Mouse (Mus musculus): ENCODE measurements at regions not wholly inside any gene's neighbourhood (a gene's known extent, or its start where the extent isn't known, plus 50 kb on each side); places are given as distances from the start of the nearest gene placed in this dataset.

DNA sequence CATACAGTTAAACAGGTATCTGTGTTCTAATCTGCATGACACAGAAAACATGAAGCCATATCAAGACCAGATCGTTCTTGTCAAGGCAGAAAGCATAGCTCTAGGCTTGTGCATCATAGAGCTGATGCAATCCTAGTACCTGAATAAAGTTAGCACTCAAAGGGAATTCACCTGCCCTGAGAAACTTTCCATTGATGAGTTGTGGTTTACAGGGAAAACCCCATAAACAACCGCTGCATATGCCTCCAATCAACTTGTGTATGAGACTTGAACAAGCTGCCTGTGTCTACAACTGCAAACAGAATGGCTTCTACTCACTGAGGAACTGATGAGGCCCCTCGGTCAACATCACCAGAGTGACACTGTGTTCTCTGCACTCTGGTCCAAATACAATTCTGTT, 130.6 kb upstream of the Steap4 start:
- DNase-seq (ENCODE audit: low read depth, low spot score): no peak
- in situ Hi-C loops (cut with MboI; ENCODE audit: low sequenced_read_pairs in 2 of 2, unreplicated experiment in 2 of 2): no loop called here
- H3K9me3 ChIP-seq (ENCODE audit: control insufficient read depth, insufficient read depth, low read depth, low read length): no peaks in the 10 kb centered on the region
- H3K27ac ChIP-seq (ENCODE audit: insufficient read depth, low read depth, low read length, poor library complexity, severe bottlenecking): no peak overlapping the region
- H3K4me1 ChIP-seq (ENCODE audit: control insufficient read depth in 2 of 2, insufficient read depth in 2 of 2, low read length in 2 of 2, poor library complexity in 1 of 2): no peaks in the 10 kb centered on the region
- no peaks in the 10 kb centered on the region for H3K36me3 ChIP-seq (ENCODE audit: control insufficient read depth, insufficient read depth, low read length, poor library complexity, severe bottlenecking)
- H3K4me3 ChIP-seq (ENCODE audit: insufficient read depth in 1 of 2, low read depth in 1 of 2, low read length in 2 of 2, poor library complexity in 1 of 2, severe bottlenecking in 1 of 2): no peak overlapping the region
- TF ChIP-seq CHD2 (IDR thresholded peaks at IDR 0.05; ENCODE audit: low read depth, low read length) (no peak), ZC3H11A (IDR thresholded peaks at IDR 0.05; ENCODE audit: borderline replicate concordance, low read depth, low read length) (no peak), ZNF384 (IDR thresholded peaks at IDR 0.05; ENCODE audit: low read depth, low read length) (no peak), HCFC1 (IDR thresholded peaks at IDR 0.05; ENCODE audit: borderline replicate concordance, insufficient read depth, low read length) (no peak), MAFK (IDR thresholded peaks at IDR 0.05; ENCODE audit: insufficient read depth, low read depth, low read length) (no peak)
- no peak overlapping the region for H3K9ac ChIP-seq (ENCODE audit: insufficient read depth, low read depth, low read length, poor library complexity, severe bottlenecking)

DNA sequence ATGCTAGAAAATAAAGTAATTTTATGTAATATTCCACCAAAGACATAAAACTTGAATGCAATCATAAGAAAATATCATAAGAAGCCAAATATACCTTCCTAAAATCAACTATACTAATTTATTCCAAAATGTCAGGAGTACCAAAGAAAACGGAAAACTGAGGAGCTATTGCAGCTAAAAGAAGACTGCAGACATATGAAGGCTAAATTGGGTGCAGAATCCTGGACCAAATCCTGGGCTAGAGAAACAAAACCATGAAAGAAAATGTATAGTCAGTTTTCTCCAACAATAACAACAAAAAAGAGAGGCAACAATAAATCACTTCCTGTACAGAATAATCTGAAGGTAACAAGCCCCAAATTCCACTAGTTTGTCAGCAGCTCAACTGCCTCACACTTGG, 126.4 kb upstream of the Steap4 start:
- Histone ChIP-seq H3K36me3 (ENCODE audit: control insufficient read depth, insufficient read depth, low read length, poor library complexity, severe bottlenecking) (no peaks in the 10 kb centered on the region), H3K27ac (ENCODE audit: insufficient read depth, low read depth, low read length, poor library complexity, severe bottlenecking) (no peak overlapping the region), H3K9ac (ENCODE audit: insufficient read depth, low read depth, low read length, poor library complexity, severe bottlenecking) (no peak overlapping the region), H3K9me3 (ENCODE audit: control insufficient read depth, insufficient read depth, low read depth, low read length) (no peaks in the 10 kb centered on the region), H3K4me3 (ENCODE audit: insufficient read depth in 1 of 2, low read depth in 1 of 2, low read length in 2 of 2, poor library complexity in 1 of 2, severe bottlenecking in 1 of 2) (no peak overlapping the region), H3K4me1 (ENCODE audit: control insufficient read depth in 2 of 2, insufficient read depth in 2 of 2, low read length in 2 of 2, poor library complexity in 1 of 2) (no peaks in the 10 kb centered on the region)
- in situ Hi-C loops (cut with MboI; ENCODE audit: low sequenced_read_pairs in 2 of 2, unreplicated experiment in 2 of 2): no loop called here
- no peak for TF ChIP-seq CHD2 (IDR thresholded peaks at IDR 0.05; ENCODE audit: low read depth, low read length)
- TF ChIP-seq HCFC1 (IDR thresholded peaks at IDR 0.05; ENCODE audit: borderline replicate concordance, insufficient read depth, low read length): no peak
- no peak for TF ChIP-seq MAFK (IDR thresholded peaks at IDR 0.05; ENCODE audit: insufficient read depth, low read depth, low read length)
- TF ChIP-seq ZNF384 (IDR thresholded peaks at IDR 0.05; ENCODE audit: low read depth, low read length): no peak
- TF ChIP-seq ZC3H11A (IDR thresholded peaks at IDR 0.05; ENCODE audit: borderline replicate concordance, low read depth, low read length): no peak
- no peak for DNase-seq (ENCODE audit: low read depth, low spot score)

DNA sequence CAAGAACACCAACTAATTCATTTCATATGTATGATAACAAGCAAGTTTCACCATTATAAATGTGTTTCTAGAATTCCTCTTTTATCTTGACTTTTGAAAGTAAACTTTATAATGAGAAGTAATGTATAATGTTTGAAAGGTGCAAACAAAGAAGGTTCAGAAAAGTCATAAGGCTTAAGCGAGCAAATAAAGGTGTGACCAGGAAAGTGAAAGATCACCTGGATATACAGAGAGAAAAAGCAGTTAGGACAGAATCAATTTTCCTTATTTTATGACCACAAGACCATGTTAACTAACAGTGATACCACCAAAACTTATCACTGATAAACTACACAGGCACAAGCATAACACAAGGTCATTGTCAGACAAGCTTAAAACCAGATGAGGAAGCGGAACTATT, 97.2 kb upstream of the Steap4 start:
- Histone ChIP-seq H3K9me3 (ENCODE audit: control insufficient read depth, insufficient read depth, low read depth, low read length) (no peaks in the 10 kb centered on the region), H3K4me3 (ENCODE audit: insufficient read depth in 1 of 2, low read depth in 1 of 2, low read length in 2 of 2, poor library complexity in 1 of 2, severe bottlenecking in 1 of 2) (no peak overlapping the region), H3K9ac (ENCODE audit: insufficient read depth, low read depth, low read length, poor library complexity, severe bottlenecking) (no peak overlapping the region), H3K36me3 (ENCODE audit: control insufficient read depth, insufficient read depth, low read length, poor library complexity, severe bottlenecking) (no peaks in the 10 kb centered on the region), H3K27ac (ENCODE audit: insufficient read depth, low read depth, low read length, poor library complexity, severe bottlenecking) (no peak overlapping the region), H3K4me1 (ENCODE audit: control insufficient read depth in 2 of 2, insufficient read depth in 2 of 2, low read length in 2 of 2, poor library complexity in 1 of 2) (no peaks in the 10 kb centered on the region)
- DNase-seq (ENCODE audit: low read depth, low spot score): no peak
- in situ Hi-C loops (cut with MboI; ENCODE audit: low sequenced_read_pairs in 2 of 2, unreplicated experiment in 2 of 2): no loop called here
- TF ChIP-seq ZC3H11A (IDR thresholded peaks at IDR 0.05; ENCODE audit: borderline replicate concordance, low read depth, low read length) (no peak), MAFK (IDR thresholded peaks at IDR 0.05; ENCODE audit: insufficient read depth, low read depth, low read length) (no peak), ZNF384 (IDR thresholded peaks at IDR 0.05; ENCODE audit: low read depth, low read length) (no peak), HCFC1 (IDR thresholded peaks at IDR 0.05; ENCODE audit: borderline replicate concordance, insufficient read depth, low read length) (no peak), CHD2 (IDR thresholded peaks at IDR 0.05; ENCODE audit: low read depth, low read length) (no peak)

DNA sequence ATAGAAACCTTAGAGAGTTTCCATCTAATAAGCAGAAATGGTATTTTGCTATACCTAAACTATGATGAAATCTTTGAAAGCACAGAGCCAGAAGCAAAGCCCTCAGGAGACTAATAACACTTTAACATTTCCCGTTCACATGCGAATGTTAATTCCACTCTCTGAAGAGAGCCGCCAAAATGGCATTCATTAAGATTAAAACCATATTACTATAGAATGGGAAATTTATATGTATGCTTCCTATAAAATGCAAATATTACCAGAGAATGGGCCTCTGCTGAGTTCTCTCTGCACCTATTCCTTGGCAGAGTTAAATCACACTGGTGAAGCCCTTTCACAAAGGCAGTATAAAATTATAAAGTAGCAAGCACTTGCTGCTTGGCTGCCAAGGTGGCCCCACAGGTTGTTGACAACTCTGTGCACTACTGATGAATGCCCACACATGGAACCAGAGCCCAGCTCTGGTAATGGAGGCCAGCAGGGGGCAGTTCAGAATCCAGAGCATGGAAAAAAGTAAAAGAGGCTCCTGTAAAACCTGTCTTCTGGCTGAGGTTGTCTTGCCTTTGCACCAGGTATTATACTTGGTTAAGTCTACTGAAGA, 94.1 kb upstream of the Steap4 start:
- H3K36me3 ChIP-seq (ENCODE audit: control insufficient read depth, insufficient read depth, low read length, poor library complexity, severe bottlenecking): no peaks in the 10 kb centered on the region
- TF ChIP-seq ZNF384 (IDR thresholded peaks at IDR 0.05; ENCODE audit: low read depth, low read length) (no peak), CHD2 (IDR thresholded peaks at IDR 0.05; ENCODE audit: low read depth, low read length) (no peak), ZC3H11A (IDR thresholded peaks at IDR 0.05; ENCODE audit: borderline replicate concordance, low read depth, low read length) (no peak), HCFC1 (IDR thresholded peaks at IDR 0.05; ENCODE audit: borderline replicate concordance, insufficient read depth, low read length) (no peak), MAFK (IDR thresholded peaks at IDR 0.05; ENCODE audit: insufficient read depth, low read depth, low read length) (no peak)
- no peak overlapping the region for H3K9ac ChIP-seq (ENCODE audit: insufficient read depth, low read depth, low read length, poor library complexity, severe bottlenecking)
- no peak overlapping the region for H3K4me3 ChIP-seq (ENCODE audit: insufficient read depth in 1 of 2, low read depth in 1 of 2, low read length in 2 of 2, poor library complexity in 1 of 2, severe bottlenecking in 1 of 2)
- H3K9me3 ChIP-seq (ENCODE audit: control insufficient read depth, insufficient read depth, low read depth, low read length): no peaks in the 10 kb centered on the region
- H3K4me1 ChIP-seq (ENCODE audit: control insufficient read depth in 2 of 2, insufficient read depth in 2 of 2, low read length in 2 of 2, poor library complexity in 1 of 2): no peaks in the 10 kb centered on the region
- no peak for DNase-seq (ENCODE audit: low read depth, low spot score)
- in situ Hi-C loops (cut with MboI; ENCODE audit: low sequenced_read_pairs in 2 of 2, unreplicated experiment in 2 of 2): no loop called here
- no peak overlapping the region for H3K27ac ChIP-seq (ENCODE audit: insufficient read depth, low read depth, low read length, poor library complexity, severe bottlenecking)

DNA sequence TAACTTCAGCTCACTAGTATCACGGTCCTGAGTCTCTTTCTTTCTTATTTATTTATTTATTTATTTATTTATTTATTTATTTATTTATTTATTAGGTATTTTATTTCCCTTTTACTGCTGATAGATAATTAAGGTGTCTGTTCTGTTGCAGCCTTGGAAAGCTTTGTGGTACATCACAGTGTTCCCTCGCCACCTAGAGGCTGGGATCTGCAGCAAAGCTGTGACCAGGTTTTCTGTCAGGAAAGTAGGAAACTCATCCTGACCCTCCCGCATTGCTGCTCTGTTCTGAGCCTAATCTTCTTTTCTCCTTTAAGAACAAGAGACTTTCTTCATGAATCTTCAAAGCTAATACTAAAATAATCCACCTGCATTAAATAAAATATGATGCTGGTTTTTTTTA, 60.7 kb upstream of the Steap4 start:
- Histone ChIP-seq H3K9me3 (ENCODE audit: control insufficient read depth, insufficient read depth, low read depth, low read length) (no peaks in the 10 kb centered on the region), H3K27ac (ENCODE audit: insufficient read depth, low read depth, low read length, poor library complexity, severe bottlenecking) (no peak overlapping the region), H3K4me3 (ENCODE audit: insufficient read depth in 1 of 2, low read depth in 1 of 2, low read length in 2 of 2, poor library complexity in 1 of 2, severe bottlenecking in 1 of 2) (no peak overlapping the region), H3K4me1 (ENCODE audit: control insufficient read depth in 2 of 2, insufficient read depth in 2 of 2, low read length in 2 of 2, poor library complexity in 1 of 2) (no peaks in the 10 kb centered on the region), H3K9ac (ENCODE audit: insufficient read depth, low read depth, low read length, poor library complexity, severe bottlenecking) (no peak overlapping the region), H3K36me3 (ENCODE audit: control insufficient read depth, insufficient read depth, low read length, poor library complexity, severe bottlenecking) (no peaks in the 10 kb centered on the region)
- DNase-seq (ENCODE audit: low read depth, low spot score): no peak
- TF ChIP-seq HCFC1 (IDR thresholded peaks at IDR 0.05; ENCODE audit: borderline replicate concordance, insufficient read depth, low read length) (no peak), ZC3H11A (IDR thresholded peaks at IDR 0.05; ENCODE audit: borderline replicate concordance, low read depth, low read length) (no peak), CHD2 (IDR thresholded peaks at IDR 0.05; ENCODE audit: low read depth, low read length) (no peak), MAFK (IDR thresholded peaks at IDR 0.05; ENCODE audit: insufficient read depth, low read depth, low read length) (no peak), ZNF384 (IDR thresholded peaks at IDR 0.05; ENCODE audit: low read depth, low read length) (no peak)
- in situ Hi-C loops (cut with MboI; ENCODE audit: low sequenced_read_pairs in 2 of 2, unreplicated experiment in 2 of 2): no loop called here
